Mouse (Mus musculus): ENCODE measurements around the gene Ankrd34a. TPM values are rescaled to one million over a fixed set of nuclear protein-coding genes. Genes with fewer than 3 reads are reported as not detected.

The Ankrd34a gene
- not detected for total RNA-seq (2023)

GRCm38 (mm10) chr3:96596228-96596707, at the start of gene Ankrd34a:
Ankrd34a (plus strand) TSS chr3:96596636.

GRCm38 (mm10) chr3:96557694-96558093, 38.7 kb upstream of the Ankrd34a start, which contains the start of gene Txnip:
Txnip (plus strand) TSS chr3:96557957.

GRCm38 (mm10) chr3:96576690-96577541, 19.5 kb upstream of the Ankrd34a start, which contains the start of gene Gm16253:
Gm16253 (plus strand) TSS chr3:96576984.

GRCm38 (mm10) chr3:96593790-96594560, 2.5 kb upstream of the Ankrd34a start, which contains the start of gene Polr3gl:
Polr3gl (minus strand) TSS chr3:96594181.

GRCm38 (mm10) chr3:96600639-96601250, 4.3 kb downstream of the Ankrd34a start, which contains the start of gene Lix1l:
Lix1l (plus strand) TSS chr3:96601149.

GRCm38 (mm10) chr3:96629729-96630600, 33.5 kb downstream of the Ankrd34a start, which contains the start of gene Rbm8a:
Rbm8a (plus strand) TSS chr3:96629933.

GRCm38 (mm10) chr3:96634928-96635879, 38.8 kb downstream of the Ankrd34a start, which contains the start of the genes Pex11b and Gm42957:
Pex11b (plus strand) TSS chr3:96635376.
Gm42957 (plus strand) TSS chr3:96635474.

GRCm38 (mm10) chr3:96645018-96645649, 48.7 kb downstream of the Ankrd34a start, which contains the start of gene Itga10:
Itga10 (plus strand) TSS chr3:96645584.

Other genes with a start within 250 kb of the Ankrd34a start
- gene BC107364, start 144.3 kb upstream of the Ankrd34a start, total RNA-seq (2023) = not detected
- gene Hfe2, start 71.5 kb upstream of the Ankrd34a start, total RNA-seq (2023) = not detected
- gene Txnip, start 38.7 kb upstream of the Ankrd34a start, total RNA-seq (2023) = 100 to 1,000 TPM; 403 to 416 TPM
- not detected for gene Gm16253, start 19.7 kb upstream of the Ankrd34a start, total RNA-seq (2023)
- gene Polr3gl, start 2.5 kb upstream of the Ankrd34a start, total RNA-seq (2023) = 10 to 100 TPM; 15.6 to 17.0 TPM
- gene Lix1l, start 4.5 kb downstream of the Ankrd34a start, total RNA-seq (2023) = under 1 TPM; 0.58 to 0.68 TPM
- 10 to 100 TPM; 51.6 to 56.6 TPM for gene Rbm8a, start 33.3 kb downstream of the Ankrd34a start, total RNA-seq (2023)
- gene Pex11b, start 38.7 kb downstream of the Ankrd34a start, total RNA-seq (2023) = 10 to 100 TPM; 11.0 to 12.7 TPM
- gene Gm42957, start 38.8 kb downstream of the Ankrd34a start, total RNA-seq (2023) = not detected
- under 1 TPM; 0.31 to 0.37 TPM for gene Itga10, start 48.9 kb downstream of the Ankrd34a start, total RNA-seq (2023)
- not detected for gene Ankrd35, start 73.5 kb downstream of the Ankrd34a start, total RNA-seq (2023)
- 10 to 100 TPM; 38.8 to 48.2 TPM for gene Pias3, start 99.7 kb downstream of the Ankrd34a start, total RNA-seq (2023)
- gene Nudt17, start 111.9 kb downstream of the Ankrd34a start, total RNA-seq (2023) = 1 to 10 TPM; 1.8 to 2.1 TPM
- 10 to 100 TPM; 38.8 to 45.6 TPM for gene Polr3c, start 131.0 kb downstream of the Ankrd34a start, total RNA-seq (2023)
- gene Rnf115, start 131.0 kb downstream of the Ankrd34a start, total RNA-seq (2023) = 10 to 100 TPM; 68.9 to 71.1 TPM
- not detected for gene Pdzk1, start 232.6 kb downstream of the Ankrd34a start, total RNA-seq (2023)
- gene Cd160, start 232.7 kb downstream of the Ankrd34a start, total RNA-seq (2023) = not detected

Data from neutrophil, adult 59 days (primary cell).